Mouse (Mus musculus) limb, embryonic 11.5 days (tissue): Measurements from ENCODE around the gene Kiss1. TPM values are rescaled to one million over a fixed set of nuclear protein-coding genes. Genes with fewer than 3 reads are reported as not detected.
A peak's percentile ranks its signal among the peaks of the same experiment; 100 is the strongest.

Experiments used
- ATAC-seq: fragments of 200-750 bp; cut with Nextera tagmentation; 2 replicates; pipeline ENCODE4 v1.8.0; 2017; ENCODE audit warnings: low read depth; ENCODE audit not compliant: insufficient number of reproducible peaks, low FRiP score, low TSS enrichment
- DNase-seq: peaks from one replicate; pipeline ENCODE4 v3.0.0-alpha.2; 2015; ENCODE audit warnings: low spot score
- H3K27ac ChIP-seq: fragments of 300-500 bp; sonication (generic); replicated peaks from 2 replicates; pipeline ENCODE4 v1.5.1; 2014; ENCODE audit warnings: low read depth, mild to moderate bottlenecking, low read length
- H3K27me3 ChIP-seq: fragments of 300-500 bp; sonication (generic); 2 replicates; pipeline ENCODE4 v1.6.1; 2014; ENCODE audit warnings: mild to moderate bottlenecking, low read length, mixed read lengths; ENCODE audit not compliant: control insufficient read depth, insufficient read depth
- H3K36me3 ChIP-seq: fragments of 300-500 bp; sonication (generic); 2 replicates; pipeline ENCODE4 v1.6.1; 2014; ENCODE audit warnings: mild to moderate bottlenecking, low read length, moderate library complexity, mixed read lengths; ENCODE audit not compliant: control insufficient read depth, insufficient read depth
- H3K4me1 ChIP-seq: fragments of 300-500 bp; sonication (generic); 2 replicates; pipeline ENCODE4 v1.6.1; 2014; ENCODE audit warnings: low read length, mixed read lengths; ENCODE audit not compliant: control insufficient read depth, insufficient read depth
- H3K4me2 ChIP-seq: fragments of 300-500 bp; sonication (generic); 2 replicates; pipeline ENCODE4 v1.6.1; 2014; ENCODE audit warnings: low read depth, mild to moderate bottlenecking, moderate library complexity; ENCODE audit not compliant: severe bottlenecking
- H3K4me3 ChIP-seq: fragments of 300-500 bp; sonication (generic); 2 replicates; pipeline ENCODE4 v1.5.1; 2014; ENCODE audit warnings: low read depth, low read length
- H3K9ac ChIP-seq: fragments of 300-500 bp; sonication (generic); 2 replicates; pipeline ENCODE4 v1.6.1; 2014; ENCODE audit warnings: mild to moderate bottlenecking, low read length
- H3K9me3 ChIP-seq: fragments of 300-500 bp; sonication (generic); 2 replicates; pipeline ENCODE4 v1.6.1; 2016; ENCODE audit warnings: low read length; ENCODE audit not compliant: control insufficient read depth
- WGBS: fragments of 180-500 bp; shearing (Covaris S2); extraction: QIAGEN DNeasy Blood & Tissue Kit; methylation state at CpG from one replicate; pipeline ENCODE4 v1.1.7; 2014; 5-methylcytosine and 5-hydroxymethylcytosine counted together
- polyA plus RNA-seq: library from polyadenylated mRNA; unstranded; fragments of >200 nt; fragmentation: Nextera tagmentation; extraction: Ambion mirVana; gene quantifications from 2 replicates; pipeline ENCODE4 v1.2.1, GENCODE M21; 2014

Kiss1 gene
- polyA plus RNA-seq, 1 experiment from 2014 or later: not detected

GRCm38 (mm10) chr1:133287051-133287450 lies 34.6 kb upstream of the Kiss1 start:
- H3K27me3 ChIP-seq: no peaks in the 10 kb centered on the region
- H3K4me1 ChIP-seq: no peaks in the 10 kb centered on the region
- no peak for DNase-seq
- H3K27ac ChIP-seq: no peak overlapping the region
- H3K9me3 ChIP-seq: no peaks in the 10 kb centered on the region
- no peaks in the 10 kb centered on the region for H3K36me3 ChIP-seq
- H3K4me2 ChIP-seq: no peak overlapping the region
- no peak overlapping the region for H3K9ac ChIP-seq
- WGBS: 85% methylated on average over 4 of the region's 4 CpGs
- ATAC-seq: no peak
- H3K4me3 ChIP-seq: no peak overlapping the region

GRCm38 (mm10) chr1:133287880-133288279 lies 33.8 kb upstream of the Kiss1 start:
- H3K4me2 ChIP-seq: no peak overlapping the region
- no peak overlapping the region for H3K9ac ChIP-seq
- H3K27me3 ChIP-seq: no peaks in the 10 kb centered on the region
- 94% methylated on average over 12 of the region's 12 CpGs for WGBS
- DNase-seq (no peak), ATAC-seq (no peak)
- H3K27ac ChIP-seq: no peak overlapping the region
- no peaks in the 10 kb centered on the region for H3K36me3 ChIP-seq
- H3K4me3 ChIP-seq: no peak overlapping the region
- no peaks in the 10 kb centered on the region for H3K4me1 ChIP-seq
- H3K9me3 ChIP-seq: no peaks in the 10 kb centered on the region

GRCm38 (mm10) chr1:133291888-133292287 lies 29.8 kb upstream of the Kiss1 start:
- Histone ChIP-seq H3K27ac (no peak overlapping the region), H3K4me1 (no peaks in the 10 kb centered on the region), H3K36me3 (no peaks in the 10 kb centered on the region), H3K4me3 (no peak overlapping the region), H3K4me2 (no peak overlapping the region), H3K9ac (no peak overlapping the region), H3K27me3 (no peaks in the 10 kb centered on the region), H3K9me3 (no peaks in the 10 kb centered on the region)
- no peak for DNase-seq
- no peak for ATAC-seq
- 89% methylated on average over 6 of the region's 6 CpGs for WGBS

GRCm38 (mm10) chr1:133292608-133293007 lies 29.1 kb upstream of the Kiss1 start:
- no peak overlapping the region for H3K4me2 ChIP-seq
- ATAC-seq (no peak), DNase-seq (no peak)
- H3K36me3 ChIP-seq: no peaks in the 10 kb centered on the region
- no peak overlapping the region for H3K27ac ChIP-seq
- H3K4me1 ChIP-seq: no peaks in the 10 kb centered on the region
- no peak overlapping the region for H3K4me3 ChIP-seq
- H3K9ac ChIP-seq: no peak overlapping the region
- no peaks in the 10 kb centered on the region for H3K9me3 ChIP-seq
- H3K27me3 ChIP-seq: no peaks in the 10 kb centered on the region

- Histone ChIP-seq H3K27me3 (peaks cover 8% of the 10 kb centered on the region; the same call in 1 of the 2 replicates), H3K36me3 (no peaks in the 10 kb centered on the region), H3K4me3 (no peak overlapping the region), H3K27ac (no peak overlapping the region), H3K9ac (no peak overlapping the region), H3K4me1 (no peaks in the 10 kb centered on the region), H3K4me2 (no peak overlapping the region), H3K9me3 (no peaks in the 10 kb centered on the region)
- 89% methylated on average over 9 of the region's 9 CpGs for WGBS
- no peak for DNase-seq
- ATAC-seq: no peak
Measured at GRCm38 (mm10) chr1:133296376-133296775, 25.3 kb upstream of the Kiss1 start.

GRCm38 (mm10) chr1:133298816-133299215 lies 22.9 kb upstream of the Kiss1 start:
- Histone ChIP-seq H3K27ac (no peak overlapping the region), H3K4me1 (no peaks in the 10 kb centered on the region), H3K9me3 (no peaks in the 10 kb centered on the region), H3K4me2 (peak overlapping the region; percentile 18), H3K36me3 (no peaks in the 10 kb centered on the region), H3K4me3 (no peak overlapping the region), H3K27me3 (peaks cover 8% of the 10 kb centered on the region; the same call in 1 of the 2 replicates), H3K9ac (no peak overlapping the region)
- 41% methylated on average over 14 of the region's 14 CpGs for WGBS
- DNase-seq (no peak), ATAC-seq (no peak)

- 53% methylated on average over 3 of the region's 3 CpGs for WGBS
- Histone ChIP-seq H3K36me3 (no peaks in the 10 kb centered on the region), H3K27ac (no peak overlapping the region), H3K9ac (no peak overlapping the region), H3K27me3 (peaks cover 8% of the 10 kb centered on the region; the same call in 1 of the 2 replicates), H3K4me3 (no peak overlapping the region), H3K9me3 (no peaks in the 10 kb centered on the region), H3K4me1 (no peaks in the 10 kb centered on the region), H3K4me2 (no peak overlapping the region)
- ATAC-seq (no peak), DNase-seq (no peak)
Measured at GRCm38 (mm10) chr1:133302540-133302939, 19.1 kb upstream of the Kiss1 start.

GRCm38 (mm10) chr1:133306842-133307241 lies 14.8 kb upstream of the Kiss1 start:
- no peak overlapping the region for H3K9ac ChIP-seq
- no peak overlapping the region for H3K4me2 ChIP-seq
- no peaks in the 10 kb centered on the region for H3K27me3 ChIP-seq
- no peaks in the 10 kb centered on the region for H3K36me3 ChIP-seq
- no peak overlapping the region for H3K4me3 ChIP-seq
- 13% methylated on average over 4 of the region's 4 CpGs for WGBS
- no peaks in the 10 kb centered on the region for H3K4me1 ChIP-seq
- DNase-seq: peak; percentile 84
- H3K9me3 ChIP-seq: no peaks in the 10 kb centered on the region
- no peak overlapping the region for H3K27ac ChIP-seq
- ATAC-seq: peak; percentile 27; the same call in 1 of the 2 replicates

- H3K4me2 ChIP-seq: no peak overlapping the region
- no peak overlapping the region for H3K27ac ChIP-seq
- DNase-seq: peak; percentile 56
- no peak for ATAC-seq
- WGBS: 20% methylated on average over 6 of the region's 6 CpGs
- no peaks in the 10 kb centered on the region for H3K4me1 ChIP-seq
- no peak overlapping the region for H3K4me3 ChIP-seq
- no peaks in the 10 kb centered on the region for H3K9me3 ChIP-seq
- H3K27me3 ChIP-seq: no peaks in the 10 kb centered on the region
- no peaks in the 10 kb centered on the region for H3K36me3 ChIP-seq
- no peak overlapping the region for H3K9ac ChIP-seq
Measured at GRCm38 (mm10) chr1:133307318-133307717, 14.4 kb upstream of the Kiss1 start.
